Mouse (Mus musculus) hindbrain, embryonic 16.5 days (tissue): ENCODE measurements around the gene Grb10. TPM values are rescaled to one million over a fixed set of nuclear protein-coding genes. Genes with fewer than 3 reads are reported as not detected.

Source experiments
- ATAC-seq: fragments of 200-750 bp; cut with Nextera tagmentation; 2 replicates; pipeline ENCODE4 v1.8.0; 2017; ENCODE audit warnings: moderate TSS enrichment, moderate library complexity
- H3K27ac ChIP-seq: fragments of 300-500 bp; sonication (generic); 2 replicates; pipeline ENCODE4 v1.5.1; 2014; ENCODE audit warnings: low read depth, mild to moderate bottlenecking, control low read depth, low read length, moderate library complexity
- H3K27me3 ChIP-seq: fragments of 300-500 bp; sonication (generic); replicated peaks from 2 replicates; pipeline ENCODE4 v1.6.1; 2014; ENCODE audit warnings: low read length; ENCODE audit not compliant: control insufficient read depth, insufficient read depth
- H3K36me3 ChIP-seq: fragments of 300-500 bp; sonication (generic); 2 replicates; pipeline ENCODE4 v1.6.1; 2014; ENCODE audit warnings: mild to moderate bottlenecking, low read length, moderate library complexity, mixed read lengths; ENCODE audit not compliant: control insufficient read depth, insufficient read depth
- H3K4me1 ChIP-seq: fragments of 300-500 bp; sonication (generic); 2 replicates; pipeline ENCODE4 v1.6.1; 2014; ENCODE audit warnings: low read depth, low read length; ENCODE audit not compliant: control insufficient read depth, insufficient read depth
- H3K4me2 ChIP-seq: fragments of 300-500 bp; sonication (generic); 2 replicates; pipeline ENCODE4 v1.6.1; 2014; ENCODE audit warnings: mild to moderate bottlenecking, low read length, control low read depth, moderate library complexity
- H3K4me3 ChIP-seq: fragments of 300-500 bp; sonication (generic); 2 replicates; pipeline ENCODE4 v1.5.1; 2014; ENCODE audit warnings: mild to moderate bottlenecking, low read length, control low read depth, moderate library complexity
- H3K9ac ChIP-seq: fragments of 300-500 bp; sonication (generic); 2 replicates; pipeline ENCODE4 v1.6.1; 2014; ENCODE audit warnings: low read depth, mild to moderate bottlenecking, control low read depth, low read length, moderate library complexity
- H3K9me3 ChIP-seq: fragments of 300-500 bp; sonication (generic); 2 replicates; pipeline ENCODE4 v1.6.1; 2014; ENCODE audit warnings: mild to moderate bottlenecking, low read length, moderate library complexity; ENCODE audit not compliant: control insufficient read depth
- WGBS: fragments of 180-500 bp; shearing (Covaris S2); extraction: QIAGEN DNeasy Blood & Tissue Kit; methylation state at CpG from one replicate; pipeline ENCODE4 v1.1.7; 2014; 5-methylcytosine and 5-hydroxymethylcytosine counted together
- polyA plus RNA-seq: library from polyadenylated mRNA; unstranded; fragments of >200 nt; fragmentation: Nextera tagmentation; extraction: Ambion mirVana; gene quantifications from 2 replicates; pipeline ENCODE4 v1.2.1, GENCODE M21; 2015

Gene Grb10
- 72.7 and 102 TPM in 2 replicates for polyA plus RNA-seq

GRCm38 (mm10) chr11:12038470-12038985 is at the start of gene Grb10:
Grb10 (minus strand) TSS chr11:12038683.
- WGBS: 23% methylated on average over 10 of the region's 10 CpGs
- H3K9me3 ChIP-seq: no peaks in the 10 kb centered on the region

GRCm38 (mm10) chr11:12081638-12082037 is 43.2 kb upstream of the Grb10 start:
- 90% methylated on average over 3 of the region's 3 CpGs for WGBS
- no peaks in the 10 kb centered on the region for H3K4me1 ChIP-seq
- ATAC-seq: no peak

More at GRCm38 (mm10) chr11:12038470-12038985, at the start of gene Grb10:
- Histone ChIP-seq H3K4me2 (peak within 1 kb of the TSS; percentile 63), H3K27ac (no peak within 1 kb of the TSS; the same call in 1 of the 2 replicates), H3K27me3 (peaks cover 70% of the 10 kb centered on the region), H3K4me3 (peak within 1 kb of the TSS; percentile 49), H3K4me1 (peaks cover 14% of the 10 kb centered on the region), H3K9ac (peak within 1 kb of the TSS; percentile 63), H3K36me3 (no peaks in the 10 kb centered on the region)
- ATAC-seq: no peak

GRCm38 (mm10) chr11:12079231-12079630 is 40.7 kb upstream of the Grb10 start:
- no peak overlapping the region for H3K4me2 ChIP-seq
- H3K9me3 ChIP-seq: peaks cover 2% of the 10 kb centered on the region; the same call in 1 of the 2 replicates
- H3K4me3 ChIP-seq: no peak overlapping the region
- H3K27ac ChIP-seq: no peak overlapping the region
- H3K27me3 ChIP-seq: no peaks in the 10 kb centered on the region
- no peaks in the 10 kb centered on the region for H3K36me3 ChIP-seq
- H3K9ac ChIP-seq: no peak overlapping the region
- no peak for ATAC-seq
- no peaks in the 10 kb centered on the region for H3K4me1 ChIP-seq
- 84% methylated on average over 2 of the region's 2 CpGs for WGBS

More at GRCm38 (mm10) chr11:12081638-12082037, 43.2 kb upstream of the Grb10 start:
- Histone ChIP-seq H3K4me3 (no peak overlapping the region), H3K27me3 (no peaks in the 10 kb centered on the region), H3K27ac (no peak overlapping the region), H3K9me3 (peaks cover 2% of the 10 kb centered on the region; the same call in 1 of the 2 replicates), H3K9ac (no peak overlapping the region), H3K4me2 (no peak overlapping the region), H3K36me3 (no peaks in the 10 kb centered on the region)

- Histone ChIP-seq H3K4me1 (no peaks in the 10 kb centered on the region), H3K27ac (no peak overlapping the region), H3K4me3 (no peak overlapping the region), H3K9ac (no peak overlapping the region), H3K27me3 (no peaks in the 10 kb centered on the region), H3K4me2 (no peak overlapping the region), H3K36me3 (no peaks in the 10 kb centered on the region), H3K9me3 (no peaks in the 10 kb centered on the region)
- WGBS: 94% methylated on average over 1 of the region's 1 CpGs
- ATAC-seq: no peak
These were observed 37.0 kb upstream of the Grb10 start for GRCm38 (mm10) chr11:12075449-12075848.

GRCm38 (mm10) chr11:12073394-12074226 is 35.1 kb upstream of the Grb10 start:
- ATAC-seq: no peak
- H3K4me2 ChIP-seq: no peak overlapping the region
- no peak overlapping the region for H3K4me3 ChIP-seq
- no peak overlapping the region for H3K27ac ChIP-seq
- no peaks in the 10 kb centered on the region for H3K36me3 ChIP-seq
- H3K9ac ChIP-seq: no peak overlapping the region
- H3K4me1 ChIP-seq: no peaks in the 10 kb centered on the region
- H3K9me3 ChIP-seq: no peaks in the 10 kb centered on the region
- 80% methylated on average over 6 of the region's 6 CpGs for WGBS
- H3K27me3 ChIP-seq: no peaks in the 10 kb centered on the region

GRCm38 (mm10) chr11:12072322-12072721 is 33.8 kb upstream of the Grb10 start:
- Histone ChIP-seq H3K27me3 (no peaks in the 10 kb centered on the region), H3K9ac (no peak overlapping the region), H3K4me2 (no peak overlapping the region), H3K4me1 (no peaks in the 10 kb centered on the region), H3K4me3 (no peak overlapping the region), H3K36me3 (no peaks in the 10 kb centered on the region), H3K9me3 (no peaks in the 10 kb centered on the region), H3K27ac (no peak overlapping the region)
- WGBS: 89% methylated on average over 3 of the region's 3 CpGs
- ATAC-seq: no peak

GRCm38 (mm10) chr11:12059005-12059404 is 20.5 kb upstream of the Grb10 start:
- no peaks in the 10 kb centered on the region for H3K27me3 ChIP-seq
- no peak overlapping the region for H3K27ac ChIP-seq
- ATAC-seq: no peak
- H3K9ac ChIP-seq: no peak overlapping the region
- H3K4me3 ChIP-seq: no peak overlapping the region
- no peaks in the 10 kb centered on the region for H3K9me3 ChIP-seq
- H3K4me1 ChIP-seq: no peaks in the 10 kb centered on the region
- H3K4me2 ChIP-seq: no peak overlapping the region
- WGBS: 83% methylated on average over 4 of the region's 4 CpGs
- no peaks in the 10 kb centered on the region for H3K36me3 ChIP-seq

GRCm38 (mm10) chr11:12048547-12049327 is 10.3 kb upstream of the Grb10 start:
- 60% methylated on average over 2 of the region's 2 CpGs for WGBS
- no peaks in the 10 kb centered on the region for H3K36me3 ChIP-seq
- H3K9ac ChIP-seq: no peak overlapping the region
- no peak overlapping the region for H3K27ac ChIP-seq
- no peaks in the 10 kb centered on the region for H3K4me1 ChIP-seq
- H3K27me3 ChIP-seq: no peaks in the 10 kb centered on the region
- no peak overlapping the region for H3K4me3 ChIP-seq
- ATAC-seq: no peak
- no peak overlapping the region for H3K4me2 ChIP-seq
- no peaks in the 10 kb centered on the region for H3K9me3 ChIP-seq

- Histone ChIP-seq H3K9me3 (no peaks in the 10 kb centered on the region), H3K4me2 (no peak overlapping the region), H3K4me3 (no peak overlapping the region), H3K27me3 (no peaks in the 10 kb centered on the region), H3K4me1 (no peaks in the 10 kb centered on the region), H3K27ac (no peak overlapping the region), H3K36me3 (no peaks in the 10 kb centered on the region), H3K9ac (no peak overlapping the region)
- ATAC-seq: no peak
- 77% methylated on average over 1 of the region's 1 CpGs for WGBS
These were observed 9.7 kb upstream of the Grb10 start for GRCm38 (mm10) chr11:12048135-12048534.
